Mouse (Mus musculus): ENCODE data around the gene Olfr800. TPM values are rescaled to one million over a fixed set of nuclear protein-coding genes. Genes with fewer than 3 reads are reported as not detected.

Gene Olfr800
- polyA plus RNA-seq (2012; rRNA removed) = not detected in 2 replicates

DNA sequence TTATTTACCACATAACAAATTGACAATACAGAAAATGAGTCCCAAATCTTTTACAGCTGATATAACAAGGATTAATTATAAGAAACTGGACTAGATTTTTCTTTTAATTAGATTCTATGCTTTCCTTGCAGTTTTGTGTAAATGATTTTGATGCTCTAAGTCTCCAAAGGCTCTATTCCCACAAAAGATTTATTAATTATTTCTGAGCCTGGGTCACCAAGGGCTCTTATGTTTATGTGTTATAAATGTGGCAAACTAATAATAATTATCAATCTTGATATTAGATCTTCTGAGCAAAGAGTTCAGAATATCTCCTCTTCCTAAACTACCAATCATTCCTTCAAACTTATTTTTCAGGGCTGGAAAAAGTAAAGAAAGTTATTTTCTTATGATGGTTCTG is at the start of gene Olfr800:
Gene Olfr800, plus strand, starts transcription at position 301 of the 400 bp plus-strand sequence.

GRCm38 (mm10) chr10:129612470-129612869 is 45.0 kb upstream of the Olfr800 start, which contains the start of gene Olfr796:
TSS of gene Olfr796 (minus strand) at chr10:129612570.

DNA sequence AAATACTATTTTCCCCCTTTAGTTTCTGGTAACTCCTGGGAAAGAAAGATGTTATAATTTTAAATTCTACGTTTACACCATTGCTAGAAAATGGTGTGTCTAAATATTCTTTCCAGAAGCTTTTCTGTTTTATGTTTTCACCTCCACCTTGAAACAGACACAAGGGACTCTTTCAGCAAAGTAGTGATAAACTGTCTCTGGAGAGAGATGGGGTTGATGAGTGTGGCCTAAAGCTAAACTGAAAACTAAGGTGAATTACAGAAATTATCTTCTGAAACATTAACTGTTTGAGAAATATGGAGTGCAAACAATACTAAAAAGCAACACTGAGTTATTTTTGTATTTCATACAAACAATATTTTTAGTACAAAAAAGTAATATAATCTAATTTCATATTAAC is 29.7 kb upstream of the Olfr800 start, which contains the start of gene Olfr798:
Gene Olfr798, minus strand, starts transcription at position 101 of the 400 bp plus-strand sequence.

GRCm38 (mm10) chr10:129637184-129637583 is 20.3 kb upstream of the Olfr800 start, which contains the start of gene Olfr799:
TSS of gene Olfr799 (plus strand) at chr10:129637484.

DNA sequence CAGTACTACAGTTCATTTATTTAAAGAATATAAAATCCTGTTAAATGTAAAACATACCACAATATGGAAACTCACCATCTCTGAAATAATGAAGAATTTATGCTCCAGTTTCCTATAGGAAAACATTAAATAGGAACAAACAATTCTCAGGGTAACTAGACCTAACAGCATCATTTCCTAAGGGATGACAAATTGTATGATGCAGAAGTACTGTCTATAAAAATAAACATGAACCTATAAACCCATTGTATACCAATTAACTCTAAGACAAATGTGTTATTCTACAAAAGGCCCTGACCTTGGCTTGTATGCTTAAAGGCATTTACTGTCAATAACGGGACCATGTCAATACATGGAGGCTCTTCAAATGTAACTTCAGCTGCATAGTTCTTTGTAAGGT is 16.3 kb downstream of the Olfr800 start, which contains the start of gene Olfr801:
Gene Olfr801, minus strand, starts transcription at position 101 of the 400 bp plus-strand sequence.

DNA sequence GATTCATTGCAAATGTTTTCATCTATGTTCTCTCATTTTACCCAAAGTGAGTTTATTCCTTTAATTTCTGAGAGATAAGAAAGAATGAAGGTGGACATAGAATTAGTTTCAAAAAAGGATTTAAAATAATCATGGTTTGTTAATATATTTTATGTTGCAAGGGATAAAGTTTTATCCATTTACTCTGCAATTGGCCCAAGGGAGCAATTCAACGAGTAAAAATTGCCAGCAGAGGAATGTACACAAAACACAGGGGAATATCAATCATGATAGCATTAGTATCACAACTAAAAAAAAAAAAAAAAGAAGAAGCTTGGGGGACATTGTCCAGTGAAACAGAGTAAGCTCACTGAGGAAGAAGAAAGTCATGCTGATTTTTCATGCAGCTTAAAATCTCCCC is 30.6 kb downstream of the Olfr800 start, which contains the start of gene Olfr802:
Gene Olfr802, minus strand, starts transcription at position 101 of the 400 bp plus-strand sequence.

DNA sequence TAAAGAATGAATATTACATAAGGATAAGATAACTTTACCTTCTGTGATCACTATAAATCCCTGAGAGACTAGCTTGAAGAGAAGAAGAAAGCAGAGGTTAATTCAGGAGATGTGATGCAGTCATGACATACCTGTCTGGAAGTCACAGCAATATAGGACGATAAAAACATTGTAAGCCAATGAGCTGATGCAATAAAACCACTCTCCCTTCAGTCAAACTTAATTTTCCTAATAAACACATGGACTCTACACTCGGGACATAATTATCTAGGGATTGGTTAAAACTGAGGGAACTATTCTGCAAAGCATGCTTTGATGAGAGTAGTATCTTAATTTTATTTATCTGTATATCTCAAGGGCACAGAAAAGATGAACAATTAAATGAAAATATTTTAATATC is 36.7 kb downstream of the Olfr800 start, which contains the start of gene Olfr803:
Gene Olfr803, minus strand, starts transcription at position 101 of the 400 bp plus-strand sequence.

DNA sequence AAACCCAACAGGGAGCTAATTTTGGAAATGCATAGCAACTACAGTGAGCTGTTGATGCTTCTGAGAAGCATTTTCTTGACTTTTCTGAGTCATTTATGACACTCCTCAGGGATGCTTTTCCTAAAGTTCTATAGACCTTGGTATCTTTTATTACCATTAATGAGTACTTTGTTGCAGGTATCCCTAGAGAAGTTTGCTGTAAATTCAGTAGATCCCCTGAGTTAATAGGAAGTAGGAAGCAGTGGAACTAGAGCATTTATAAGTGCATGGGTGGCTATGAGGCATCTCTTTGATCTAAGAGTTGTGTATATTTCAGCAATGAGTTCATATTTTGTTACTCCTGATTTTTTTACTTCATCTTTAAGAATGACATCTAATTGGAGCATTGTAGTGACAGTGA is 45.4 kb downstream of the Olfr800 start, which contains the start of gene Olfr804:
Gene Olfr804, plus strand, starts transcription at position 301 of the 400 bp plus-strand sequence.

Other genes with a start within 250 kb of the Olfr800 start
- gene Olfr786, start 230.4 kb upstream of the Olfr800 start, polyA plus RNA-seq (2012; rRNA removed) = not detected in 2 replicates
- gene Olfr787, start 195.8 kb upstream of the Olfr800 start, polyA plus RNA-seq (2012; rRNA removed) = not detected in 2 replicates
- not detected in 2 replicates for gene Olfr788, start 186.7 kb upstream of the Olfr800 start, polyA plus RNA-seq (2012; rRNA removed)
- not detected in 2 replicates for gene Olfr789, start 172.9 kb upstream of the Olfr800 start, polyA plus RNA-seq (2012; rRNA removed)
- not detected in 2 replicates for gene Olfr790, start 159.2 kb upstream of the Olfr800 start, polyA plus RNA-seq (2012; rRNA removed)
- not detected in 2 replicates for gene Olfr791, start 135.9 kb upstream of the Olfr800 start, polyA plus RNA-seq (2012; rRNA removed)
- not detected in 2 replicates for gene Olfr792, start 118.5 kb upstream of the Olfr800 start, polyA plus RNA-seq (2012; rRNA removed)
- not detected in 2 replicates for gene Olfr794, start 90.0 kb upstream of the Olfr800 start, polyA plus RNA-seq (2012; rRNA removed)
- not detected in 2 replicates for gene Olfr796, start 45.1 kb upstream of the Olfr800 start, polyA plus RNA-seq (2012; rRNA removed)
- gene Olfr798, start 29.8 kb upstream of the Olfr800 start, polyA plus RNA-seq (2012; rRNA removed) = not detected in 2 replicates
- gene Olfr799, start 20.2 kb upstream of the Olfr800 start, polyA plus RNA-seq (2012; rRNA removed) = not detected in 2 replicates
- gene Olfr801, start 16.2 kb downstream of the Olfr800 start, polyA plus RNA-seq (2012; rRNA removed) = not detected in 2 replicates
- not detected in 2 replicates for gene Olfr802, start 30.5 kb downstream of the Olfr800 start, polyA plus RNA-seq (2012; rRNA removed)
- not detected in 2 replicates for gene Olfr803, start 36.6 kb downstream of the Olfr800 start, polyA plus RNA-seq (2012; rRNA removed)
- gene Olfr804, start 45.5 kb downstream of the Olfr800 start, polyA plus RNA-seq (2012; rRNA removed) = not detected in 2 replicates
- gene Olfr805, start 71.7 kb downstream of the Olfr800 start, polyA plus RNA-seq (2012; rRNA removed) = not detected in 2 replicates
- not detected in 2 replicates for gene Olfr806, start 84.2 kb downstream of the Olfr800 start, polyA plus RNA-seq (2012; rRNA removed)
- not detected in 2 replicates for gene Olfr807, start 100.1 kb downstream of the Olfr800 start, polyA plus RNA-seq (2012; rRNA removed)
- not detected in 2 replicates for gene Olfr808, start 107.8 kb downstream of the Olfr800 start, polyA plus RNA-seq (2012; rRNA removed)
- gene Olfr809, start 116.9 kb downstream of the Olfr800 start, polyA plus RNA-seq (2012; rRNA removed) = not detected in 2 replicates
- not detected in 2 replicates for gene Olfr810, start 137.2 kb downstream of the Olfr800 start, polyA plus RNA-seq (2012; rRNA removed)
- gene Olfr811, start 146.7 kb downstream of the Olfr800 start, polyA plus RNA-seq (2012; rRNA removed) = not detected in 2 replicates
- not detected in 2 replicates for gene Olfr812, start 188.4 kb downstream of the Olfr800 start, polyA plus RNA-seq (2012; rRNA removed)
- not detected in 2 replicates for gene Olfr813, start 197.7 kb downstream of the Olfr800 start, polyA plus RNA-seq (2012; rRNA removed)
- not detected in 2 replicates for gene Olfr814, start 222.2 kb downstream of the Olfr800 start, polyA plus RNA-seq (2012; rRNA removed)
- gene Olfr815, start 248.2 kb downstream of the Olfr800 start, polyA plus RNA-seq (2012; rRNA removed) = not detected in 2 replicates